Mouse (Mus musculus) embryonic facial prominence, embryonic 12.5 days (tissue): ENCODE data around the gene Pgbd5. TPM values are rescaled to one million over a fixed set of nuclear protein-coding genes. Genes with fewer than 3 reads are reported as not detected.

Source experiments
- ATAC-seq: fragments of 200-750 bp; cut with Nextera tagmentation; 2 replicates; pipeline ENCODE4 v1.8.0; 2017; ENCODE audit not compliant: insufficient number of reproducible peaks, insufficient read depth, low FRiP score, low TSS enrichment
- H3K27ac ChIP-seq: fragments of 300-500 bp; sonication (generic); 2 replicates; pipeline ENCODE4 v1.5.1; 2016; ENCODE audit warnings: mild to moderate bottlenecking
- H3K27me3 ChIP-seq: fragments of 300-500 bp; sonication (generic); 2 replicates; pipeline ENCODE4 v1.6.1; 2016; ENCODE audit warnings: mild to moderate bottlenecking, moderate library complexity
- H3K36me3 ChIP-seq: fragments of 300-500 bp; sonication (generic); 2 replicates; pipeline ENCODE4 v1.6.1; 2016; ENCODE audit warnings: mild to moderate bottlenecking
- H3K4me1 ChIP-seq: fragments of 300-500 bp; sonication (generic); 2 replicates; pipeline ENCODE4 v1.6.1; 2016
- H3K4me2 ChIP-seq: fragments of 300-500 bp; sonication (generic); replicated peaks from 2 replicates; pipeline ENCODE4 v1.6.1; 2016; ENCODE audit warnings: mild to moderate bottlenecking, moderate library complexity
- H3K4me3 ChIP-seq: fragments of 300-500 bp; sonication (generic); 2 replicates; pipeline ENCODE4 v1.5.1; 2016; ENCODE audit warnings: mild to moderate bottlenecking
- H3K9ac ChIP-seq: fragments of 300-500 bp; sonication (generic); 2 replicates; pipeline ENCODE4 v1.6.1; 2016; ENCODE audit warnings: mild to moderate bottlenecking, moderate library complexity
- H3K9me3 ChIP-seq: fragments of 300-500 bp; sonication (generic); 2 replicates; pipeline ENCODE4 v1.6.1; 2016; ENCODE audit warnings: mild to moderate bottlenecking, moderate library complexity
- WGBS: fragments of 180-500 bp; shearing (Covaris S2); methylation state at CpG from one replicate; pipeline ENCODE4 v1.1.7; 2016; 5-methylcytosine and 5-hydroxymethylcytosine counted together
- polyA plus RNA-seq: library from polyadenylated mRNA; unstranded; fragments of >200 nt; fragmentation: Nextera tagmentation; extraction: Ambion mirVana; gene quantifications from 2 replicates; pipeline ENCODE4 v1.2.1, GENCODE M21; 2016

Pgbd5 gene
- polyA plus RNA-seq, 1 experiment from 2014 or later: 2.0 TPM

- 34% methylated on average over 12 of the region's 12 CpGs for WGBS
- Histone ChIP-seq H3K27ac (no peak overlapping the region), H3K36me3 (no peaks in the 10 kb centered on the region), H3K4me1 (no peaks in the 10 kb centered on the region), H3K4me3 (no peak overlapping the region), H3K9ac (no peak overlapping the region), H3K4me2 (no peak overlapping the region), H3K27me3 (0 out of 2 replicates have a peak, but pooled peaks cover 8% of the 10 kb centered on the region), H3K9me3 (no peaks in the 10 kb centered on the region)
- no peak for ATAC-seq
Measured at GRCm38 (mm10) chr8:124459627-124460026, 20.2 kb upstream of the Pgbd5 start.

- H3K4me2 ChIP-seq: no peak overlapping the region
- no peaks in the 10 kb centered on the region for H3K36me3 ChIP-seq
- ATAC-seq: no peak
- peaks cover 2% of the 10 kb centered on the region; the same call in 1 of the 2 replicates for H3K9me3 ChIP-seq
- WGBS: 33% methylated on average over 3 of the region's 3 CpGs
- H3K4me1 ChIP-seq: no peaks in the 10 kb centered on the region
- H3K27ac ChIP-seq: no peak overlapping the region
- H3K9ac ChIP-seq: no peak overlapping the region
- no peak overlapping the region for H3K4me3 ChIP-seq
- 0 out of 2 replicates have a peak, but pooled peaks cover 8% of the 10 kb centered on the region for H3K27me3 ChIP-seq
Measured at GRCm38 (mm10) chr8:124455359-124455758, 15.9 kb upstream of the Pgbd5 start.

- Histone ChIP-seq H3K4me1 (no peaks in the 10 kb centered on the region), H3K9ac (no peak overlapping the region), H3K4me2 (no peak overlapping the region), H3K27me3 (no peaks in the 10 kb centered on the region), H3K36me3 (no peaks in the 10 kb centered on the region), H3K9me3 (peaks cover 5% of the 10 kb centered on the region; the same call in 1 of the 2 replicates), H3K27ac (no peak overlapping the region), H3K4me3 (no peak overlapping the region)
- WGBS: 89% methylated on average over 8 of the region's 8 CpGs
- no peak for ATAC-seq
Measured at GRCm38 (mm10) chr8:124450192-124450895, 10.9 kb upstream of the Pgbd5 start.

GRCm38 (mm10) chr8:124448962-124449670, 9.7 kb upstream of the Pgbd5 start:
- Histone ChIP-seq H3K27ac (no peak overlapping the region), H3K4me1 (no peaks in the 10 kb centered on the region), H3K4me3 (no peak overlapping the region), H3K27me3 (no peaks in the 10 kb centered on the region), H3K36me3 (no peaks in the 10 kb centered on the region), H3K9ac (no peak overlapping the region), H3K9me3 (peaks cover 5% of the 10 kb centered on the region; the same call in 1 of the 2 replicates), H3K4me2 (no peak overlapping the region)
- 54% methylated on average over 10 of the region's 10 CpGs for WGBS
- no peak for ATAC-seq

- H3K27me3 ChIP-seq: peaks cover 22% of the 10 kb centered on the region
- ATAC-seq: no peak
Measured at GRCm38 (mm10) chr8:124436741-124437140, 2.7 kb downstream of the Pgbd5 start.

GRCm38 (mm10) chr8:124435707-124436243, 3.7 kb downstream of the Pgbd5 start:
- H3K36me3 ChIP-seq: no peaks in the 10 kb centered on the region
- no peak overlapping the region for H3K27ac ChIP-seq
- H3K9me3 ChIP-seq: no peaks in the 10 kb centered on the region
- 63% methylated on average over 10 of the region's 10 CpGs for WGBS
- no peak for ATAC-seq
- H3K4me3 ChIP-seq: no peak overlapping the region
- peaks cover 14% of the 10 kb centered on the region for H3K4me1 ChIP-seq
- no peak overlapping the region for H3K9ac ChIP-seq
- H3K27me3 ChIP-seq: peaks cover 31% of the 10 kb centered on the region
- H3K4me2 ChIP-seq: no peak overlapping the region

More at GRCm38 (mm10) chr8:124436741-124437140, 2.7 kb downstream of the Pgbd5 start:
- Histone ChIP-seq H3K4me1 (peaks cover 5% of the 10 kb centered on the region), H3K4me2 (no peak overlapping the region), H3K27ac (no peak overlapping the region), H3K36me3 (no peaks in the 10 kb centered on the region), H3K4me3 (no peak overlapping the region), H3K9me3 (no peaks in the 10 kb centered on the region), H3K9ac (no peak overlapping the region)
- WGBS: 16% methylated on average over 4 of the region's 4 CpGs

GRCm38 (mm10) chr8:124435170-124435569, 4.3 kb downstream of the Pgbd5 start:
- 56% methylated on average over 4 of the region's 4 CpGs for WGBS
- Histone ChIP-seq H3K4me1 (peaks cover 16% of the 10 kb centered on the region), H3K27ac (no peak overlapping the region), H3K9me3 (no peaks in the 10 kb centered on the region), H3K4me2 (no peak overlapping the region), H3K4me3 (no peak overlapping the region), H3K27me3 (peaks cover 34% of the 10 kb centered on the region), H3K36me3 (no peaks in the 10 kb centered on the region), H3K9ac (no peak overlapping the region)
- no peak for ATAC-seq

- Histone ChIP-seq H3K27ac (no peak overlapping the region), H3K4me3 (peak overlapping the region; percentile 61), H3K9ac (peak overlapping the region; percentile 60), H3K4me2 (peak overlapping the region; percentile 97), H3K36me3 (no peaks in the 10 kb centered on the region), H3K9me3 (no peaks in the 10 kb centered on the region), H3K27me3 (peaks cover 34% of the 10 kb centered on the region), H3K4me1 (peaks cover 16% of the 10 kb centered on the region)
- ATAC-seq: peak; percentile 96
- 1% methylated on average over 87 of the region's 101 CpGs for WGBS
Measured at GRCm38 (mm10) chr8:124434126-124434790, 5.2 kb downstream of the Pgbd5 start.

- 1% methylated on average over 56 of the region's 56 CpGs for WGBS
- peak; percentile 58 for ATAC-seq
- H3K9me3 ChIP-seq: no peaks in the 10 kb centered on the region
- H3K9ac ChIP-seq: peak overlapping the region; percentile 60
- peaks cover 16% of the 10 kb centered on the region for H3K4me1 ChIP-seq
- peak overlapping the region; percentile 97 for H3K4me2 ChIP-seq
- no peaks in the 10 kb centered on the region for H3K36me3 ChIP-seq
- no peak overlapping the region for H3K27ac ChIP-seq
- H3K4me3 ChIP-seq: peak overlapping the region; percentile 61
- peaks cover 34% of the 10 kb centered on the region for H3K27me3 ChIP-seq
Measured at GRCm38 (mm10) chr8:124433451-124434125, 5.9 kb downstream of the Pgbd5 start.

- Histone ChIP-seq H3K9ac (no peak overlapping the region), H3K4me3 (no peak overlapping the region), H3K27me3 (peaks cover 34% of the 10 kb centered on the region), H3K27ac (no peak overlapping the region), H3K4me2 (no peak overlapping the region), H3K36me3 (no peaks in the 10 kb centered on the region), H3K4me1 (peaks cover 16% of the 10 kb centered on the region), H3K9me3 (no peaks in the 10 kb centered on the region)
- no peak for ATAC-seq
- 56% methylated on average over 6 of the region's 6 CpGs for WGBS
Measured at GRCm38 (mm10) chr8:124430881-124431280, 8.6 kb downstream of the Pgbd5 start.

GRCm38 (mm10) chr8:124429417-124429816, 10.0 kb downstream of the Pgbd5 start:
- Histone ChIP-seq H3K27me3 (peaks cover 34% of the 10 kb centered on the region), H3K9me3 (no peaks in the 10 kb centered on the region), H3K4me3 (no peak overlapping the region), H3K4me2 (no peak overlapping the region), H3K27ac (no peak overlapping the region), H3K4me1 (peaks cover 16% of the 10 kb centered on the region), H3K36me3 (no peaks in the 10 kb centered on the region), H3K9ac (no peak overlapping the region)
- ATAC-seq: no peak
- 52% methylated on average over 6 of the region's 6 CpGs for WGBS
